Mouse (Mus musculus) stomach, postnatal 0 days (tissue): ENCODE data around the gene Bcas3. TPM values are rescaled to one million over a fixed set of nuclear protein-coding genes. Genes with fewer than 3 reads are reported as not detected.

Experiments used
- ATAC-seq: fragments of 200-750 bp; cut with Nextera tagmentation; 2 replicates; pipeline ENCODE4 v1.8.0; 2017; ENCODE audit not compliant: low FRiP score, low TSS enrichment
- DNase-seq: peaks from one replicate; pipeline ENCODE4 v3.0.0-alpha.2; 2016; ENCODE audit warnings: low spot score
- H3K27ac ChIP-seq: fragments of 300-500 bp; sonication (generic); replicated peaks from 2 replicates; pipeline ENCODE4 v1.5.1; 2014; ENCODE audit warnings: mild to moderate bottlenecking, control low read depth
- H3K27me3 ChIP-seq: fragments of 300-500 bp; sonication (generic); 2 replicates; pipeline ENCODE4 v1.6.1; 2014; ENCODE audit warnings: low read length; ENCODE audit not compliant: control insufficient read depth, insufficient read depth
- H3K36me3 ChIP-seq: fragments of 300-500 bp; sonication (generic); 2 replicates; pipeline ENCODE4 v1.6.1; 2014; ENCODE audit warnings: low read length, mixed read lengths; ENCODE audit not compliant: control insufficient read depth, insufficient read depth
- H3K4me1 ChIP-seq: fragments of 300-500 bp; sonication (generic); replicated peaks from 2 replicates; pipeline ENCODE4 v1.6.1; 2014; ENCODE audit warnings: antibody characterized with exemption; ENCODE audit not compliant: control insufficient read depth, insufficient read depth
- H3K4me2 ChIP-seq: fragments of 300-500 bp; sonication (generic); replicated peaks from 2 replicates; pipeline ENCODE4 v1.6.1; 2014; ENCODE audit warnings: low read depth, mild to moderate bottlenecking, control low read depth, moderate library complexity
- H3K4me3 ChIP-seq: fragments of 300-500 bp; sonication (generic); 2 replicates; pipeline ENCODE4 v1.5.1; 2014; ENCODE audit warnings: low read depth, low read length, control low read depth
- H3K9ac ChIP-seq: fragments of 300-500 bp; sonication (generic); 2 replicates; pipeline ENCODE4 v1.6.1; 2014; ENCODE audit warnings: mild to moderate bottlenecking, low read length, control low read depth, mixed read lengths
- H3K9me3 ChIP-seq: fragments of 300-500 bp; sonication (generic); 2 replicates; pipeline ENCODE4 v1.6.1; 2016; ENCODE audit warnings: low read length; ENCODE audit not compliant: control insufficient read depth
- CTCF ChIP-seq: IDR thresholded peaks from 2 replicates; pipeline ENCODE4 v1.5.1; 2016; ENCODE audit warnings: antibody characterized with exemption, low read depth, mild to moderate bottlenecking, moderate library complexity
- EP300 ChIP-seq: optimal IDR thresholded peaks from 2 replicates; pipeline ENCODE3; 2016; ENCODE audit warnings: antibody characterized with exemption
- WGBS: fragments of 180-500 bp; shearing (Covaris S2); extraction: QIAGEN DNeasy Blood & Tissue Kit; methylation state at CpG from one replicate; pipeline ENCODE4 v1.1.7; 2014; 5-methylcytosine and 5-hydroxymethylcytosine counted together
- polyA plus RNA-seq: library from polyadenylated mRNA; unstranded; fragments of >200 nt; fragmentation: Nextera tagmentation; extraction: Ambion mirVana; gene quantifications from 2 replicates; pipeline ENCODE4 v1.2.1, GENCODE M21; 2015

Gene Bcas3
- polyA plus RNA-seq, 1 experiment from 2014 or later: 16.5 TPM

GRCm38 (mm10) chr11:85574496-85574895, 221.5 kb downstream of the Bcas3 start:
- WGBS: 12% methylated on average over 4 of the region's 4 CpGs
- no peak for ATAC-seq
- no peak overlapping the region for H3K9ac ChIP-seq
- H3K9me3 ChIP-seq: no peaks in the 10 kb centered on the region
- no peak for DNase-seq
- H3K27me3 ChIP-seq: no peaks in the 10 kb centered on the region
- no peak overlapping the region for H3K27ac ChIP-seq
- TF ChIP-seq EP300: no peak
- no peaks in the 10 kb centered on the region for H3K36me3 ChIP-seq
- H3K4me1 ChIP-seq: no peaks in the 10 kb centered on the region
- H3K4me3 ChIP-seq: no peak overlapping the region
- no peak overlapping the region for H3K4me2 ChIP-seq

DNA sequence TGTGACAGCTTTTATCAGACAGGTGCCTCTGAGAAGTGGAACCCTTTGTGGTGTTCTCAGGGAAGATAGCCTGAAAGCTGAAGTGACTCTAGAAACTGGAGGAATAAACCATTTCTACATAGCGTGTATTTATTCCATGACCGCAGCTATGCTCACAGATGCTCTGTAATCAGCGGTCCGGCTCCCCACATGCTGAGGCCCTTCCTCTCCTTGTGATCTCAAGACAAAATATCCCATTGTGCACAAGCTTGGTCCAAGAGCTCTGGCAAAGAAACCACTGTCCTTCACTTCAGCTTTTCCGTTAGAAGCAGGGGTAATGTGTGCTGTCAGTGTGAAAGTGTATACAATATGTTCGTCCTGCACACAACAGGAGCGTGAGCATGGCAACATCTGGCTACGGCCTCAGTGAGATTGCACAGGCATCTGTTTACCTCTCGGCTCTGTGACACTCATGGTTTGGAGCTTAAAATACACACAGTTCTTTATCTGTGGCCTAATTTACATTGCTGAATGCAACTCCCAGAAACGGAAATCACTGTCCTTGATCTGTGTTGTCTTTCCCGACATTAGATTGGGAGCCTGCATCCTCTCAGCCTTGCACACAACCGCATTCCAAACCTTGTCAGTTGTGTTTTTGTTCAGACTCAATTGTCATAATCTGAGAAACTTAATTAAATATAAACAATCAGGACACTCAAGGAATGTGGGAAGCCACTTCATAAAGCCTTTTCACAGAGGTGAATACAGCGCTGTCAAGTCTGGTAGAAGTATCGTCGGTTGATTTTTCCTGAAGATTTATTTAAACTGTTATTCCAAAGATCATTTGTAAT, 225.1 kb downstream of the Bcas3 start:
- DNase-seq (no peak), ATAC-seq (no peak)
- no peak for TF ChIP-seq EP300
- no peak for TF ChIP-seq CTCF
- H3K9me3 ChIP-seq: no peaks in the 10 kb centered on the region
- no peak overlapping the region for H3K4me3 ChIP-seq
- WGBS: 49% methylated on average over 15 of the region's 15 CpGs
- H3K27me3 ChIP-seq: no peaks in the 10 kb centered on the region
- H3K27ac ChIP-seq: no peak overlapping the region
- no peaks in the 10 kb centered on the region; the same call in 1 of the 2 replicates for H3K36me3 ChIP-seq
- no peak overlapping the region for H3K9ac ChIP-seq
- no peaks in the 10 kb centered on the region for H3K4me1 ChIP-seq
- H3K4me2 ChIP-seq: no peak overlapping the region

DNA sequence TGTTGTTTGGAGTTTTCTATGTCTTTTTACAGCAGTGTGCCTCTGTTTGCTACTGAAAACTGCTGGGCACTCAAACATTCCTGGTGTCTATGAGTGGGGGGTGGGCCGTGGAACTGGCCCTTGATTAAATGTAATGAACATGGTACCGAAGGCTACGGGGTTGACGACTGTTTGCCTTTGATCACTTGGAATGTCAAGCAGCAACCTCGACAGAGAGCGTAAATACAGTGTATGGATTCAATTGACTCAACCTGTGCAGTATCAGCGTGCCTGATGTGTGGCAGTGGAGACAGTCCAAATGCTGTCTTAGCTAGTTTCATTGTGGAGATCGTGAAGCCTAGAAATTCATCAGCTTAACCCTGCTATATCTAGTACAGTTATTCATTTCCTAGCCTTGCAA, 231.1 kb downstream of the Bcas3 start:
- Histone ChIP-seq H3K4me3 (no peak overlapping the region), H3K9me3 (no peaks in the 10 kb centered on the region), H3K36me3 (no peaks in the 10 kb centered on the region; the same call in 1 of the 2 replicates), H3K9ac (no peak overlapping the region), H3K27ac (no peak overlapping the region), H3K4me2 (no peak overlapping the region), H3K27me3 (no peaks in the 10 kb centered on the region), H3K4me1 (no peaks in the 10 kb centered on the region)
- DNase-seq (no peak), ATAC-seq (no peak)
- TF ChIP-seq EP300 (no peak), CTCF (no peak)
- 52% methylated on average over 8 of the region's 8 CpGs for WGBS

- no peaks in the 10 kb centered on the region for H3K9me3 ChIP-seq
- ATAC-seq (no peak), DNase-seq (no peak)
- no peaks in the 10 kb centered on the region for H3K36me3 ChIP-seq
- H3K27ac ChIP-seq: no peak overlapping the region
- no peak overlapping the region for H3K4me3 ChIP-seq
- no peak overlapping the region for H3K4me2 ChIP-seq
- no peaks in the 10 kb centered on the region for H3K27me3 ChIP-seq
- no peak overlapping the region for H3K9ac ChIP-seq
- WGBS: 81% methylated on average over 3 of the region's 3 CpGs
- no peak for TF ChIP-seq EP300
- no peak for TF ChIP-seq CTCF
- no peaks in the 10 kb centered on the region for H3K4me1 ChIP-seq
These were observed 240.7 kb downstream of the Bcas3 start for GRCm38 (mm10) chr11:85593636-85594035.

DNA sequence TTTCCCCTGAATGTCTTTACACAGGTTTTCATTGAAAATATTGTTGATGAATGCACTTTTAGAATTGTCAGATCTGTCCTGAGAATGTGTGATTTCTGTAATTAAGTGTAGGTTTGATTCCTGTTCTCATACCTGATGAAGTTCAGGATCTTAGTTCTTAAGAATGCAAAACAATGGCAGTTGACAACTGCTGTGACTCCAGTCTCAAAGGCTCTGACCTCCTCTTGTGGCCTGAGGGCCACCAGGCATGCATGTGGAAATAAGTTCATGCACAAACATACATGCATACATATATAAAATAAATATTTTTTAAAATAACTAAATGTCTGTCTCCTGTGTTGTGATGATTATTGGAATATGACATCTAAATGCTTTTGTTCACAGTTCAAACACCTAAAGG, 246.3 kb downstream of the Bcas3 start:
- Histone ChIP-seq H3K4me1 (no peaks in the 10 kb centered on the region), H3K9me3 (no peaks in the 10 kb centered on the region), H3K36me3 (no peaks in the 10 kb centered on the region), H3K4me3 (no peak overlapping the region), H3K27ac (no peak overlapping the region), H3K9ac (no peak overlapping the region), H3K27me3 (no peaks in the 10 kb centered on the region), H3K4me2 (no peak overlapping the region)
- DNase-seq (no peak), ATAC-seq (no peak)
- no peak for TF ChIP-seq CTCF
- no peak for TF ChIP-seq EP300

DNA sequence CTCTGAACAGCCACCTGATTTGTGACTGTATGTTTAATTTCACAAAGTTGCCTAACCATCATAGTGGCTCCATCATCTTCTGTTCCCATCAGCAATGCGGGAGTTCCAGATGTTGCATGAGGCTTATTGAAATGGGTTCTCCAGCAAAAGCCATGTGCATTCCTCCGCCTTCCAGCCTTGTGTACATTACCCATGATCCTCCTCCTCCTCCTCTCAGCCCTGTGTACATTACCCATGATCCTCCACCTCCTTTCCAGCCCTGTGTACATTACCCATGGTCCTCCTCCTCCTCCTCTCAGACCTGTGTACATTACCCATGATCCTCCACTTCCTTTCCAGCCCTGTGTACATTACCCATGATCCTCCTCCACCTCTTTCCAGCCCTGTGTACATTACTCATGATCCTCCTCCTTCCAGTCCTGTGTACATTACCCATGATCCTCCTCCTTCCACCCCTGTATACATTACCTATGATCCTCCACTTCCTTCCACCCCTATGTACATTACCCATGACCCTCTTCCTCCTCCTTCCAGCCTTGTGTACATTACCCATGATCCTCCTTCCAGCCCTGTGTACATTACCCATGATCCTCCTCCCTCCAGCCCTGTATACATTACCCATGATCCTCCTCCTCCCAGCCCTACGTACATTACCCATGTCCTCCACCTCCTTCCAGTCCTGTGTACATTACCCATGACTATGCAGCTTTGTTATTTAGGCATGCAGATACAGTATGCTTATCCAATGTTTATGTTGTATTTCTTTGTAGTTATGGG, 250.8 kb downstream of the Bcas3 start:
- ATAC-seq: peak; percentile 98
- H3K9ac ChIP-seq: no peak overlapping the region
- TF ChIP-seq CTCF: no peak
- no peak for TF ChIP-seq EP300
- peak; percentile 64 for DNase-seq
- H3K4me2 ChIP-seq: no peak overlapping the region
- H3K36me3 ChIP-seq: no peaks in the 10 kb centered on the region
- H3K4me3 ChIP-seq: no peak overlapping the region
- H3K4me1 ChIP-seq: no peaks in the 10 kb centered on the region
- no peaks in the 10 kb centered on the region for H3K9me3 ChIP-seq
- H3K27ac ChIP-seq: no peak overlapping the region
- 81% methylated on average over 3 of the region's 3 CpGs for WGBS
- no peaks in the 10 kb centered on the region for H3K27me3 ChIP-seq
